Mouse (Mus musculus): ENCODE measurements at regions not wholly inside any gene's neighbourhood (a gene's known extent, or its start where the extent isn't known, plus 50 kb on each side); places are given as distances from the start of the nearest gene placed in this dataset.

GRCm38 (mm10) chr6:16668004-16668403 is 230.2 kb downstream of the Tfec start:
- Histone ChIP-seq H3K27me3 (replicated peaks) (no peaks in the 10 kb centered on the region), H3K79me2 (replicated peaks; ENCODE audit: control insufficient read depth, extremely low read depth, insufficient read depth, poor library complexity, severe bottlenecking) (no peaks in the 10 kb centered on the region), H3K4me2 (ENCODE audit: insufficient read depth, low read depth, poor library complexity, severe bottlenecking) (no peak overlapping the region), H3K9ac (ENCODE audit: insufficient read depth, low read depth) (no peak overlapping the region), H3K27ac (ENCODE audit: insufficient read depth, low read depth) (no peak overlapping the region), H3K4me3 (replicated peaks in 1 of 3; ENCODE audit: low read depth in 2 of 3, low read length in 2 of 3, poor library complexity in 1 of 3) (no peak overlapping the region), H3K36me3 (replicated peaks in 1 of 2; ENCODE audit: control insufficient read depth in 1 of 2, insufficient read depth in 1 of 2, low read length in 1 of 2) (no peaks in the 10 kb centered on the region), H3K9me3 (replicated peaks; ENCODE audit: low read length) (peaks cover 5% of the 10 kb centered on the region), H3K4me1 (ENCODE audit: control insufficient read depth in 1 of 2, insufficient read depth in 2 of 2) (no peaks in the 10 kb centered on the region)
- no peak for TF ChIP-seq E2F4 (IDR thresholded peaks at IDR 0.05; ENCODE audit: insufficient replicate concordance, low read depth, low read length)
- TF ChIP-seq CHD2 (IDR thresholded peaks at IDR 0.05; ENCODE audit: low read length): no peak
- TF ChIP-seq CTCF (conservative IDR thresholded peaks at IDR 0.05 in 1 of 2, IDR thresholded peaks at IDR 0.05 in 1 of 2; ENCODE audit: low read depth in 2 of 2, low read length in 2 of 2): peak in 1 of 2 experiments; percentile 39; a peak in 2 of 4 replicates
- no peak for TF ChIP-seq ZNF384 (IDR thresholded peaks at IDR 0.05; ENCODE audit: low read depth, low read length)
- peak; percentile 32 for TF ChIP-seq RAD21 (IDR thresholded peaks at IDR 0.05; ENCODE audit: low read depth, low read length)
- no peak for TF ChIP-seq TBP (conservative IDR thresholded peaks at IDR 0.05; ENCODE audit: low read depth, low read length)
- in situ Hi-C loops (cut with MboI; ENCODE audit: low pct_ligation_motif_present, low pct_unique_long_range_greater_than_20kb, low sequenced_read_pairs): no loop called here
- DNase-seq (ENCODE audit: extremely low read depth): peak; percentile 14
- dilution Hi-C loops (cut with MboI; ENCODE audit: extremely low pct_ligation_motif_present, extremely low pct_unique_long_range_greater_than_20kb, low sequenced_read_pairs): no loop called here

- in situ Hi-C loops (cut with MboI; ENCODE audit: low pct_ligation_motif_present, low pct_unique_long_range_greater_than_20kb, low sequenced_read_pairs): no loop called here
- Histone ChIP-seq H3K79me2 (replicated peaks; ENCODE audit: control insufficient read depth, extremely low read depth, insufficient read depth, poor library complexity, severe bottlenecking) (no peaks in the 10 kb centered on the region), H3K4me1 (ENCODE audit: control insufficient read depth in 1 of 2, insufficient read depth in 2 of 2) (no peaks in the 10 kb centered on the region), H3K4me3 (replicated peaks in 1 of 3; ENCODE audit: low read depth in 2 of 3, low read length in 2 of 3, poor library complexity in 1 of 3) (no peak overlapping the region), H3K9me3 (replicated peaks; ENCODE audit: low read length) (peaks cover 5% of the 10 kb centered on the region), H3K36me3 (replicated peaks in 1 of 2; ENCODE audit: control insufficient read depth in 1 of 2, insufficient read depth in 1 of 2, low read length in 1 of 2) (no peaks in the 10 kb centered on the region), H3K27ac (ENCODE audit: insufficient read depth, low read depth) (no peak overlapping the region), H3K27me3 (replicated peaks) (no peaks in the 10 kb centered on the region), H3K4me2 (ENCODE audit: insufficient read depth, low read depth, poor library complexity, severe bottlenecking) (no peak overlapping the region), H3K9ac (ENCODE audit: insufficient read depth, low read depth) (no peak overlapping the region)
- TF ChIP-seq ZNF384 (IDR thresholded peaks at IDR 0.05; ENCODE audit: low read depth, low read length): no peak
- dilution Hi-C loops (cut with MboI; ENCODE audit: extremely low pct_ligation_motif_present, extremely low pct_unique_long_range_greater_than_20kb, low sequenced_read_pairs): no loop called here
- DNase-seq (ENCODE audit: extremely low read depth): no peak
Observed at GRCm38 (mm10) chr6:16667241-16667640, 231.0 kb downstream of the Tfec start.

GRCm38 (mm10) chr6:16646269-16646668 is 252.0 kb downstream of the Tfec start:
- DNase-seq (ENCODE audit: extremely low read depth): no peak
- in situ Hi-C loops (cut with MboI; ENCODE audit: low pct_ligation_motif_present, low pct_unique_long_range_greater_than_20kb, low sequenced_read_pairs): no loop called here
- dilution Hi-C loops (cut with MboI; ENCODE audit: extremely low pct_ligation_motif_present, extremely low pct_unique_long_range_greater_than_20kb, low sequenced_read_pairs): no loop called here

More at GRCm38 (mm10) chr6:16646269-16646668, 252.0 kb downstream of the Tfec start:
- H3K4me3 ChIP-seq (replicated peaks in 1 of 3; ENCODE audit: low read depth in 2 of 3, low read length in 2 of 3, poor library complexity in 1 of 3): no peak overlapping the region
- H3K4me2 ChIP-seq (ENCODE audit: insufficient read depth, low read depth, poor library complexity, severe bottlenecking): no peak overlapping the region
- no peaks in the 10 kb centered on the region for H3K27me3 ChIP-seq (replicated peaks)
- H3K9me3 ChIP-seq (replicated peaks; ENCODE audit: low read length): no peaks in the 10 kb centered on the region
- H3K36me3 ChIP-seq (replicated peaks in 1 of 2; ENCODE audit: control insufficient read depth in 1 of 2, insufficient read depth in 1 of 2, low read length in 1 of 2): no peaks in the 10 kb centered on the region
- no peaks in the 10 kb centered on the region; a peak in 1 of 4 replicates for H3K4me1 ChIP-seq (ENCODE audit: control insufficient read depth in 1 of 2, insufficient read depth in 2 of 2)
- no peak overlapping the region for H3K27ac ChIP-seq (ENCODE audit: insufficient read depth, low read depth)
- H3K9ac ChIP-seq (ENCODE audit: insufficient read depth, low read depth): no peak overlapping the region
- H3K79me2 ChIP-seq (replicated peaks; ENCODE audit: control insufficient read depth, extremely low read depth, insufficient read depth, poor library complexity, severe bottlenecking): no peaks in the 10 kb centered on the region
- TF ChIP-seq IRF4 (IDR thresholded peaks at IDR 0.05; ENCODE audit: low read depth, low read length) (no peak), MYC (IDR thresholded peaks at IDR 0.05; ENCODE audit: low read depth, low read length) (no peak), POLR2A (IDR thresholded peaks at IDR 0.05; ENCODE audit: low read depth, low read length) (no peak), POLR2AphosphoS2 (IDR thresholded peaks at IDR 0.05; ENCODE audit: low read depth, low read length) (no peak), ETS1 (conservative IDR thresholded peaks at IDR 0.05; ENCODE audit: low read depth, low read length) (no peak), CHD2 (IDR thresholded peaks at IDR 0.05; ENCODE audit: low read length) (no peak), HCFC1 (IDR thresholded peaks at IDR 0.05; ENCODE audit: low read depth, low read length) (no peak), JUND (conservative IDR thresholded peaks at IDR 0.05; ENCODE audit: low read depth, low read length) (no peak), ZMIZ1 (IDR thresholded peaks at IDR 0.05; ENCODE audit: low read depth, low read length) (no peak), USF1 (IDR thresholded peaks at IDR 0.05; ENCODE audit: low read depth, low read length) (no peak), ZNF384 (IDR thresholded peaks at IDR 0.05; ENCODE audit: low read depth, low read length) (no peak), ZC3H11A (IDR thresholded peaks at IDR 0.05; ENCODE audit: low read depth, low read length) (no peak), NELFE (IDR thresholded peaks at IDR 0.05; ENCODE audit: low read depth, low read length) (no peak), PAX5 (IDR thresholded peaks at IDR 0.05; ENCODE audit: low read length) (no peak), SIN3A (IDR thresholded peaks at IDR 0.05; ENCODE audit: low read length) (no peak), MXI1 (IDR thresholded peaks at IDR 0.05; ENCODE audit: low read depth, low read length) (no peak)

Data from CH12.LX (cell line).